Mouse (Mus musculus): Measurements from ENCODE around the gene Kpna6. TPM values are rescaled to one million over a fixed set of nuclear protein-coding genes. Genes with fewer than 3 reads are reported as not detected.
A peak's percentile ranks its signal among the peaks of the same experiment; 100 is the strongest.

Gene Kpna6
- total and polyA plus RNA-seq, 2 experiments, result 15.1 to 17.4 TPM

GRCm38 (mm10) chr4:129618786-129619691 is 53.5 kb downstream of the Kpna6 start, which contains the start of gene Iqcc:
Iqcc (minus strand) TSS chr4:129619099.
- TF ChIP-seq POLR2A (IDR thresholded peaks at IDR 0.05; ENCODE audit: extremely low read depth, insufficient read depth, low read length) (peak; percentile 94), CTCF (IDR thresholded peaks at IDR 0.05; ENCODE audit: low read depth, low read length) (no peak)
- Histone ChIP-seq H3K27ac (replicated peaks; ENCODE audit: insufficient read depth, low read depth, low read length) (peak within 1 kb of the TSS; percentile 79), H3K36me3 (ENCODE audit: control insufficient read depth, insufficient read depth, low read length) (no peaks in the 10 kb centered on the region), H3K4me1 (ENCODE audit: control insufficient read depth, insufficient read depth, low read length) (peaks cover 16% of the 10 kb centered on the region), H3K9ac (ENCODE audit: low read depth, low read length) (peak within 1 kb of the TSS; percentile 73), H3K4me3 (ENCODE audit: insufficient read depth, low read depth, low read length) (peak within 1 kb of the TSS; percentile 77), H3K79me2 (ENCODE audit: control insufficient read depth, insufficient read depth, low read length) (0 out of 2 replicates have a peak, but pooled peaks cover 4% of the 10 kb centered on the region), H3K27me3 (ENCODE audit: control insufficient read depth, insufficient read depth, low read length) (no peaks in the 10 kb centered on the region)
- DNase-seq (ENCODE audit: extremely low read depth, low read depth, low spot score), result peak; percentile 82
- 2% methylated on average over 44 of the region's 44 CpGs for WGBS

- no peak overlapping the region for H3K4me3 ChIP-seq (ENCODE audit: insufficient read depth, low read depth, low read length)
- no peak overlapping the region for H3K27ac ChIP-seq (replicated peaks; ENCODE audit: insufficient read depth, low read depth, low read length)
- WGBS, result 92% methylated on average over 5 of the region's 5 CpGs
- H3K9ac ChIP-seq (ENCODE audit: low read depth, low read length), result no peak overlapping the region; the same call in 1 of the 2 replicates
- no peaks in the 10 kb centered on the region for H3K36me3 ChIP-seq (ENCODE audit: control insufficient read depth, insufficient read depth, low read length)
- TF ChIP-seq CTCF (IDR thresholded peaks at IDR 0.05; ENCODE audit: low read depth, low read length) (no peak), POLR2A (IDR thresholded peaks at IDR 0.05; ENCODE audit: extremely low read depth, insufficient read depth, low read length) (no peak)
- H3K27me3 ChIP-seq (ENCODE audit: control insufficient read depth, insufficient read depth, low read length), result no peaks in the 10 kb centered on the region
- H3K79me2 ChIP-seq (ENCODE audit: control insufficient read depth, insufficient read depth, low read length), result 0 out of 2 replicates have a peak, but pooled peaks cover 4% of the 10 kb centered on the region
- no peak for DNase-seq (ENCODE audit: extremely low read depth, low read depth, low spot score)
- H3K4me1 ChIP-seq (ENCODE audit: control insufficient read depth, insufficient read depth, low read length), result peaks cover 16% of the 10 kb centered on the region
Measured at GRCm38 (mm10) chr4:129618031-129618430, 54.5 kb downstream of the Kpna6 start.

GRCm38 (mm10) chr4:129617121-129617641 is 55.4 kb downstream of the Kpna6 start:
- 92% methylated on average over 7 of the region's 7 CpGs for WGBS
- Histone ChIP-seq H3K36me3 (ENCODE audit: control insufficient read depth, insufficient read depth, low read length) (no peaks in the 10 kb centered on the region), H3K9ac (ENCODE audit: low read depth, low read length) (no peak overlapping the region), H3K79me2 (ENCODE audit: control insufficient read depth, insufficient read depth, low read length) (no peaks in the 10 kb centered on the region), H3K4me3 (ENCODE audit: insufficient read depth, low read depth, low read length) (no peak overlapping the region), H3K27ac (replicated peaks; ENCODE audit: insufficient read depth, low read depth, low read length) (no peak overlapping the region), H3K27me3 (ENCODE audit: control insufficient read depth, insufficient read depth, low read length) (no peaks in the 10 kb centered on the region), H3K4me1 (ENCODE audit: control insufficient read depth, insufficient read depth, low read length) (peaks cover 7% of the 10 kb centered on the region; the same call in 1 of the 2 replicates)
- DNase-seq (ENCODE audit: extremely low read depth, low read depth, low spot score), result no peak
- TF ChIP-seq CTCF (IDR thresholded peaks at IDR 0.05; ENCODE audit: low read depth, low read length), result no peak
- TF ChIP-seq POLR2A (IDR thresholded peaks at IDR 0.05; ENCODE audit: extremely low read depth, insufficient read depth, low read length), result no peak

- DNase-seq (ENCODE audit: extremely low read depth, low read depth, low spot score), result no peak
- peaks cover 7% of the 10 kb centered on the region; the same call in 1 of the 2 replicates for H3K4me1 ChIP-seq (ENCODE audit: control insufficient read depth, insufficient read depth, low read length)
- no peak for TF ChIP-seq CTCF (IDR thresholded peaks at IDR 0.05; ENCODE audit: low read depth, low read length)
- TF ChIP-seq POLR2A (IDR thresholded peaks at IDR 0.05; ENCODE audit: extremely low read depth, insufficient read depth, low read length), result no peak
- no peaks in the 10 kb centered on the region for H3K27me3 ChIP-seq (ENCODE audit: control insufficient read depth, insufficient read depth, low read length)
- H3K4me3 ChIP-seq (ENCODE audit: insufficient read depth, low read depth, low read length), result no peak overlapping the region
- no peaks in the 10 kb centered on the region for H3K79me2 ChIP-seq (ENCODE audit: control insufficient read depth, insufficient read depth, low read length)
- no peak overlapping the region for H3K27ac ChIP-seq (replicated peaks; ENCODE audit: insufficient read depth, low read depth, low read length)
- 93% methylated on average over 3 of the region's 3 CpGs for WGBS
- no peak overlapping the region for H3K9ac ChIP-seq (ENCODE audit: low read depth, low read length)
- no peaks in the 10 kb centered on the region for H3K36me3 ChIP-seq (ENCODE audit: control insufficient read depth, insufficient read depth, low read length)
Measured at GRCm38 (mm10) chr4:129616631-129617030, 55.9 kb downstream of the Kpna6 start.

GRCm38 (mm10) chr4:129615801-129616290 is 56.7 kb downstream of the Kpna6 start:
- TF ChIP-seq POLR2A (IDR thresholded peaks at IDR 0.05; ENCODE audit: extremely low read depth, insufficient read depth, low read length) (no peak), CTCF (IDR thresholded peaks at IDR 0.05; ENCODE audit: low read depth, low read length) (no peak)
- H3K36me3 ChIP-seq (ENCODE audit: control insufficient read depth, insufficient read depth, low read length), result no peaks in the 10 kb centered on the region
- DNase-seq (ENCODE audit: extremely low read depth, low read depth, low spot score), result no peak
- no peaks in the 10 kb centered on the region for H3K79me2 ChIP-seq (ENCODE audit: control insufficient read depth, insufficient read depth, low read length)
- H3K27ac ChIP-seq (replicated peaks; ENCODE audit: insufficient read depth, low read depth, low read length), result no peak overlapping the region
- H3K9ac ChIP-seq (ENCODE audit: low read depth, low read length), result no peak overlapping the region
- peaks cover 7% of the 10 kb centered on the region; the same call in 1 of the 2 replicates for H3K4me1 ChIP-seq (ENCODE audit: control insufficient read depth, insufficient read depth, low read length)
- H3K27me3 ChIP-seq (ENCODE audit: control insufficient read depth, insufficient read depth, low read length), result no peaks in the 10 kb centered on the region
- no peak overlapping the region for H3K4me3 ChIP-seq (ENCODE audit: insufficient read depth, low read depth, low read length)
- WGBS, result 95% methylated on average over 9 of the region's 9 CpGs

Measured in liver, adult 2 months (tissue).